Mouse (Mus musculus) T-helper 2 cell (primary cell): ENCODE results near the gene Tcte1.

Experiments
- in situ Hi-C: fragments of 300-600 bp; cut with MboI, MseI; formaldehyde crosslinking; loops from one replicate; pipeline ENCODE4 v1.15.1; 2025; ENCODE audit warnings: high pct_unique_total_duplicates

Tcte1 gene

DNA sequence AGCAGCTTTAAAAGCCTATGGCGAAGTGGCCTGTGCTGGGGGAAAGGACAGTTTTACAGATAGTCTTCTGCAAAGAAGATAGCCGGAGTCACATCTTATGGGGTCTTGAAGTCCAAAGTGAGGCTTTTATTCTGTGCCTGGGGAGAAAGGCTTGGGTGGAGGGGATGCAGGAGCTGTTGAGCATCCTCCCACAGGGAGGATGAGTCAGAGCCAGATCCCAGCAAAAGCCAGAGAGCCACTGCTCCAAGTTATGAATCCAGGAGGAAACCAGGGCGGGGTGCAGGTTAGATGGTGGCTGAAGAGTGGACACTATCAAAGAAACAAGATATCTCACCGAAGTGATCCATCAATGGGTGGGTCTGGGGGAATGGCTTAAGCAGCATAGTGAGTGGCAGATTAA, 11.5 kb upstream of the Tcte1 start:
- in situ Hi-C loops = no loop called here

DNA sequence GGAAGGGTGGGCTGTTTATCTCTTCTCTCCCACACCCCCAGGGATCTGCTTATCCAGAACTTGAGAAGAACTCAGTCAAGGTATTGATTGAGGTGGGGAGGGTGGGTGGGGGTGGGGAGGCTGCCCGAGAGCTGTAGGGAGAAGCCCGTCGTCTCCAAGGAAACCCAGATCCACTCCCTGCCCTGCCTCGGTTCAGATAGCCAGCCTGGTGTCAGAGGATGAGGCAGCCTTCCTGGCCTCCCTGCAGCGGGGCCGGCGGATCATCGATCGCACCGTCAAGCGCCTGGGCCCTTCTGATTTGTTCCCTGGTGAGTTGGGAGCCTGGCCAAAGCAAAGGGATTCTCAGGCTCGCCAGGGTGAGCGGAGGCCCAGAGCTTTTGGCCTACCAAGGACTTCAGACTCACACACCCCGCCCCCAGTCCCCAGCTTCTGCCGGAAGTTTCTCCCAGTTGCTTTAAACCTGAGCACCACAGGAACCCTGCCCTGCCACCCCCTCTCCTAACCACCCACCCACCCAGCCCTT, 8.0 kb upstream of the Tcte1 start:
- in situ Hi-C loops = no loop called here

DNA sequence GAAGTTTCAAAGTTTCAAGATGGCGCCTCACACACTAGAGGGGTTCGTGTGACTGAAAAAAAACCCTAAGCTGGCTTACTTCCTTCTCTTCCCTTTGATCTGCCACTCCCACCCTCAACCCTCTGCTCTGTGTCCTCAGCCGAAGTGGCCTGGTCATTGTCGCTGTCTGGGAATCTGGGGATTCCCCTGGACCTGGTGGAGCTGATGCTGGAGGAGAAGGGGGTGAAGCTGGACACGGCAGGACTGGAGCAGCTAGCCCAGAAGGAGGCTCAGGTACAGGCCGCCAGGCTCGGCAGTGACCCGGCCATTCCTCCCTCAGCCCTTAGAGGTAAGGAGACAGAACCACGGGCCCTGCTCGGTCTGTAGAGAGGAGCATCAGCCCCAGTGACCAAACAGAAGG, 7.4 kb upstream of the Tcte1 start:
- in situ Hi-C loops = no loop called here

DNA sequence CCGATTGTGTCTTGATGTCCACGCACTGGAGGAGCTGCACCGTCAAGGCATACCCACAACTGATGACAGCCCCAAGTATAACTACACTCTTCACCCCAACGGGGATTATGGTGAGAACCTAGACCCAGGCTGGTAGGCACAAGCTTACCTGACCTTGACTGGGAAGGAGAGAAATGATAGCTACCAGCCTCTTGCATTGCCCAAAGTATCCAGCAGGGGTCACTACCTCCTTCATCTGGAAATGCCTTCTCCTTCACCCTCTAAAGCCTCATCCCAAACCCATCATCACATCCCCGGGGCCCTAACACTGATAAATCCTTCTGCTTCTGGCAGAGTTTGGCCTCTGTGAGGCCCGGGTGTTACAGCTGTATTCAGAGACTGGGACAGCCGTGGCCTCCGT, 6.7 kb upstream of the Tcte1 start:
- in situ Hi-C loops = no loop called here

DNA sequence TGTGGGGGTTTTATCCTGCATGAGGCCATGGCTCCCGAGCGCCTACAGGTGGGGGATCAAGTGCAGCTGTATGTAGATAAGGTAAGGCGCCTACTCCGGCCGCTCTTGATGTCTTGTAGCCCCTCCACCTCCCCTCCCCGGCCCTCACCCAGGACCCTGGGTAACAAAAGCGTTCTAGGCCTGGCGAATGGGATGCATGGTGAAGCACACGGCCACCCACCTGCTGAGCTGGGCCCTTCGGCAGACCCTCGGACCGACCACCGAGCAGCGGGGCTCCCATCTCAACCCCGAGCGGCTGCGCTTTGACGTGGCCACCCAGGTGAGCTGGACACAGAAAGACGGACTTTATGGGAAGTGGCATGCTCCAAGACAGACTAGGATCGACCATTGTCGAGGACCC, 6.1 kb upstream of the Tcte1 start:
- in situ Hi-C loops = no loop called here

DNA sequence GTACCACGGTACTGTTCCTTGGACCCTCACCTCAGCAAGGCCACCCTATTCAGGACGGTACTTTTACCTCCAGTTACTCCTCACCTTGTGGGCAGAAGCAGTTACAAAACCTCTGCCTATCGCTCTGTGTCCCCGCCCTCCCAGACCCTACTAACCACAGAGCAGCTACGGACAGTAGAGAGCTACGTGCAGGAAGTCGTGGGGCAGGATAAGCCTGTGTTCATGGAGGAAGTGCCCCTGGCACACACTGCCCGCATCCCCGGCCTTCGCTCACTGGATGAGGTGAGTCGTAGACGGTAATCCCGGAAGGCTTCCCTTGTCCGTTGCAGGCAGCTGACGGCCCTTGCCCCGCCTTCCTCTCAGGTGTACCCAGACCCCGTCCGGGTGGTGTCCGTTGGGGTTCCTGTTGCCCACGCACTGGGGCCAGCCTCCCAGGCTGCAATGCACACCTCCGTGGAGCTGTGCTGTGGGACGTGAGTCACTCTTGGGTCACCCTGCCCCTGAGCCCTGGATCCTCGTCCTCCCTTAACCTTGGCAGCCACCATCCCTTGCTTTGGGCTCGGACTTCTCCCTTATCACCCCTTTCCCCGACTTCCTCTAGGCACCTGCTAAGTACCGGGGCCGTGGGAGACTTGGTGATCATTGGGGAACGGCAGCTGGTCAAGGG, 5.6 kb upstream of the Tcte1 start:
- in situ Hi-C loops = no loop called here

DNA sequence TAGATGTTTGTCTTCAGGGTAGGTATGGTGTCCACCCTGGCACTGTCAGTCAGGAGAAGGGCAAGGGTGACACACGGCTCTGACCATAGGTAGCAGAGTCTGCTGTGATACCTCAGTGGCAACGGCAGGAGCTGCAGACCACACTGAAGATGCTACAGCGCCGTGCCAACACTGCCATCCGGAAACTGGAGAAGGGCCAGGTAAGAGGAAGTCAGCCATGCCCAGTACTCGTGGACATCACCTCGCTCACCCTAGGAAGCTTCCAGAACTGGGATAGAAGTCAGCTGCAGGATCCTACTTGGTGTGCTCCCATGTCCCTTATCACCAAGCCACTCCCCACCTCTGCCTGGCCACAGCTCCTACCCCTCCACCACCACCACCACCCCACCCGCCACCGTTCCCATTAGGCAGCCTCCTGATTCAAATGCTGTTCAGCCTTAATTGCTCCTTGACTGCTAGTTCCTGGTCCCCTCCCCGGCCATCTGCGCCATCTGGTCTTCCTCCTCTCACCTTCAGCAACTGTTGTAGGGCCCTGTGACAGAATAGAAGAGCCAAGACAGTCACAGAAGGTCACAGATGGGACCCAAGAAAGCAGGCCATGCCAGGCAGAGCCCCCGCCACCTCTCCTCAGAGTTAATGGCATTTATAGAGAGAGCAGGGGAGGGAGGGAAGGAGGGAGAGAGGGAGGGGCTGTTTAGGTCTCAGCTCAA, 4.3 kb upstream of the Tcte1 start:
- in situ Hi-C loops = no loop called here

DNA sequence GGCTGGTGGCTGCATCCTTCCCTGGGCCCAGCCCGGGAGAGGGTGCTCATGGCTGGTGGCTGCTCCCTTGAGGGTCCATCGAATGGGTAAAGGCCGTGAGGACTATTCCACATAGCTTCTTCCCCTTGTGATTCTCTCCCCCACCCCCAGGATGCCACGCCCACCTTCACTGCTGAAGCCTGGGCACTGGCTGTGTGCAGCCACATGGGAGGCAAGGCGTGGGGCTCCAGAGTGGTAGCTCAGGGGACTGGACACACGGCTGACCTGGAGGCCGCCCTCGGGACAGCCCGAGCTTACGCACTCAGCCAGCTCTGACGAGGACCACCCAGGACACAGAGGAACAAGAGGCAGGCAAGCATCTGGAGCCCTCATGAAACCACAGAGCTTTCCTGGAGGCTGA, 3.1 kb upstream of the Tcte1 start:
- in situ Hi-C loops = no loop called here

DNA sequence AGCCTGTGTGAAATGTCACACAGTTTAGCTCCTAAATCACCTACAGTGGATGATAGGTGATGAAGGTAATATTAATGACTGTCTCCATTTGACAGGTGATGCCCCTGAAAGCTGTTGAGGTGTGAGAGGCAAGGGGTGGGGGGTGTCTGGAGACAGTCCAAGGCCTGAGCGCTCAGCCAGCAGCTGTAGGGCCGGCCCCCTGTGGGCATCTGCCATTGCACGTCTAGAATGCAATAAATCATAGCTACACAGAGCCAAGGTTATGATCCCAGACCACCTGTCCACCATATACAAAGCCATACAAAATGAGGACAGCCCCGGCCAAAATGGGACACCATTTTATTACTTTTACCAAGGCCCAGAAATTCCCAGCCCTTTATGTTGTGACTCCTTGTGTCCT, 1.7 kb downstream of the Tcte1 start:
- in situ Hi-C loops = no loop called here

DNA sequence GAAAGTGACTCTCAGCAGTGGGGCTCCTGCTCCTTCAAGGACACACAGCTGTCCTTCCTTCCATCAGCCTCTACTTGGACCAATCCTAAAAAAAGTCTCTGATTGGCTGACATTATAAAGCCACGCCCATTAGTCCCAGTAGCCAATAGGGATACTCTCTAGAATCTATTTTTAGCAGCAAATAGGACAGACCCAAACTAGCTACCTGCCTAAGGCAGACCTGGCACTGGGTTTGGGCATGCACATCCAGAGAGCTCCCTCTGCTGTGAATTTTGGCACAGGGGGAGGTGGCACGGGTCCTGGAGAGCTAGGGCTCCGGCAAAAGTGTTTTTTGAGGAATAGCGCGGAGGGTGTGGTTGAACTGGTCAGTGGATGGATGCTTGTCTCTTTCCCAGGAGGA, 3.3 kb downstream of the Tcte1 start:
- in situ Hi-C loops = no loop called here

DNA sequence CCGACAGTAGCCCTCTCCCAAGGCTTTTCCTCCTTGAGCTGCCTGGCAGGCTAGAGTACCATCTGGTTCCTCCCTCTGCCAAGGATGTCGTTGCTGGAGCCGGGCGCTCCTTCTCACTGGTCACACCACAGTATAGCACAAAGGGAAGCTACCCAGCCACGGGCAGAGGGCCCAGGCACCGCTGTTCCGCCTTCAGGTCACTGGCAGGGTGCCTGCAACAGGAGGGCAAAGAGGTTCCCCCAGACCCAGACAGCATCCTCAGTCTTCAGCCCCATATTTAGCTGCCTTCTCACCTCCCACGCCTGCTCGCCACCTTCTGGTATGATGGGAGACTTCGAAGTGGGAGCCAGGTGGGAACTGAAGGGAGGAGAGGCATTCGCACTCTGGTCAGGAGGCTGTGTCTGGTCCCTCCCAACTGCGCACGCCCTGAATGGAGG, 7.1 kb downstream of the Tcte1 start:
- in situ Hi-C loops = no loop called here

DNA sequence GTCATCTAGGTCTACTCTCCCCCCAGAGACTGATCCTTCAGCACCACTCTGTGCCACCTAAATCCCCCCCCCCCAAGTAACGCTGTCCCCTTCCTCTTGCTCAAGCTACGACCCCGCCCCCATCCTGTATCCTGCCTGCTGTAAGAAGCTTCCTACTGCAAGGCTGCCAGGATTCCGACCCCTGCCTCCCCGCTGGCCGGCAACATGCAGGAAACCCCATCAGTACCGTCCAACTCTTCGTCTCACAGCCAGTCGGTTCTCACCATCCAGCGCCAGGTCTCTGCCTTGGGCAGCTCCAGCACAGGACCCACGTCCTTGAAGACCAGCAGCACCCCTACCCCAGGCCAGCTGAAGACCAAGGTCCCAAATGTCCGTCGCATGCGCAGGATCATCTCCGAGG, 9.7 kb downstream of the Tcte1 start:
- in situ Hi-C loops = no loop called here

DNA sequence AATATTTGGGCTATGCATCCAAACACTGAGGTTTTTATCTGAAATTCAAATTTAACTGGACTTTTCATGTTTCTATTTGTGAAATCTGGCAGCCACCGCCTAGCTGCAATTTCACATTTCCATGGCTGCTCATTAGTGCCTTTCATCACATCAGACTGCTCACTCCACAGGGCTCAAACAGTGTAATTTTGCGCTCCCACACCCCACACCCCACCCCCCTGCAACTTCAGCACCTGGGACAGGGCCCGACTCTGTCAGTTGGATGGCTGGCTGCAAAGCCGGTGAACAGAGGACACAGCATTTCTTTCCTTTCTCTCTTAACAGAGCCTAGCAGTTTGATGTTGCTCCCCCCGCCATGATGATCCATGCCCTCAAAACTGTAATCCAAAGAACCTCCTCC, 13.0 kb downstream of the Tcte1 start:
- in situ Hi-C loops = no loop called here

DNA sequence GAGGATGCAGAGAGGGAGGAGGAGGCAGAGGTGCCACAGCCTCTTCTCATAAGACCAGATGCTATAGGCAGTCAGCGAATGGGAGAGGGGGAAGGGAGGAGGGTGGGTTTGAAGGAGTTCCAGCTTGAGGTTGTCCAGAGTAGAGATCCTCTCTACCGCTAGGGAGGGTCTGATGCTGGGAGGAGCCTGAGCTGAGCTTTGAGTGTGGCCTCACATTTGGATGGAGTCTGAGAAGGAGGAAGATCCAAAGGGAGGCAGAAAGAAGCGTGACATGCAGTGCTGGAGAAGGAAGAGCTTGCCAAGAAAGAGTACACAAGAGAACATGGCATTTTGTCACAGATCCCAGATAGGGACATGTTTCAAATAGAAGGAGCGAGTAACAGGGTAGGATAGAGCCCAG, 15.2 kb downstream of the Tcte1 start:
- in situ Hi-C loops = no loop called here

DNA sequence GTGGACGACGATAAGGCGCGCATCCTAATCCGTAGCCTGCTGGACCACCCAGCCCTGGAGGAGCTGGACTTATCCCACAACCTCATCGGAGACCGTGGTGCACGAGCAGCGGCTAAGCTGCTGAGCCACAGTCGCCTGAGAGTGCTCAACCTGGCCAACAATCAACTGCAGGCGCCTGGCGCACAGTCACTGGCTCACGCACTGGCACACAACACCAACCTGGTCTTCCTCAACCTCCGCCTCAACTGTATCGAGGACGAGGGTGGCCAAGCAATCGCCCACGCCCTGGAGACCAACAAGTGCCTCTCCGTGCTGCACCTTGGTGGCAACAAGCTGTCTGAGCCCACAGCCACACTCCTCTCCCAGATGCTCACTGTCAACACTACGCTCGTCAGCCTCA, 16.4 kb downstream of the Tcte1 start:
- in situ Hi-C loops = no loop called here

DNA sequence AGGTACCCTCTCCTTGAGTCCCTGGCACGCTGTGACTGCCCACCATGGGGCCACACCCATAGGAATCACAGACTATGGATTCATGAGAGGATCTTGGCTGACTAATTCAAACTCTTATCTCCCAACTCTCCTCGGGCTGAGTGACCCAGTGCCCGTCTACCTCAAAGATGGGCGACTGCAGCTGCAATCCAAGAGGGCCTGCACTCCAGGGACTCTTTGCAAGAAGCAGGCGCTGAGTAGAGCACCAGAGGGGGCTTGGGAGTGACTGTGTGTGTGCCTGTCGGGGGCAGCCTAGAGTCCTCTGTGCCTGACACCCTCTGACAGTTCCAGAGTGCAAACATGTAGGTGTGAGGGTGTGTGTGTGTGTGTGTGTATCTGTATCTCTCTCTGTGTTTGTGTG, 18.9 kb downstream of the Tcte1 start:
- in situ Hi-C loops = no loop called here

DNA sequence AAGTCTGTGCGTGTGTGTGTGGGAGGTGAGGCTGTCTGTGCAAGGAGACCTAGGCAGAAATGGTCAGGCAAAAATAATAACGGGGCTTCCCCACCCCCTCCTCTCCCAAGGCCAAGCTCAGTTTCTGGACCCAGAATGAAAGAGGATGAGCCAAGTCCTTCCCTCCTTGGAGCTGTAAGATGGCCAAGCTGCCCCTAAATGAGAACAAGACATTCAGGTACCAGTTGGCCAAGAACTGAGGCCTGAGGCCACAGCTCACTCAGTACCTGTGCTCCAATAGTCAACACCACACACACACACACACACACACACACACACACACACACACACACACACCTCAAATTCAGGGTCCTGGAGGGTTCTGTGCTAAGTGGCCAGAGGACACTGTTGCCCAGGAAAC, 19.5 kb downstream of the Tcte1 start:
- in situ Hi-C loops = no loop called here

DNA sequence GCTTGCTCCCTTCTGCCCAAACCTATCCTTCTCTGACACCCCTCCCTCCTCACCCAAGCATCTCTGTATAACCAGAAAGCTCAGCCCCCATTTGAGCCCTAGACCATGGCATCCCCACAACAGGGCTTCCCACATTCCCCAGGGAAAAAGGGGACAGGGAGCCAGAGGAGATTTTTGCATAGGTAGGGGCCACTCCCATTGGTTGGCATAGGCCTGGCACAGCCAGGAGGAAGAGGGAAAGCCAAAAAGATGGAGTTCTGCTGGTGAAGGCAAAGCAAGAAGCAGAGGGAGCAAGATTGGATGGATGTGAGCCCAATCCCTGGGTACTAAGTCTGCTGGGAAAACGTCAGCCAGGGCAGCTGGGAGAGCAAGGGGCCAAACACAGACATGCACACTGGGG, 19.9 kb downstream of the Tcte1 start:
- in situ Hi-C loops = no loop called here

DNA sequence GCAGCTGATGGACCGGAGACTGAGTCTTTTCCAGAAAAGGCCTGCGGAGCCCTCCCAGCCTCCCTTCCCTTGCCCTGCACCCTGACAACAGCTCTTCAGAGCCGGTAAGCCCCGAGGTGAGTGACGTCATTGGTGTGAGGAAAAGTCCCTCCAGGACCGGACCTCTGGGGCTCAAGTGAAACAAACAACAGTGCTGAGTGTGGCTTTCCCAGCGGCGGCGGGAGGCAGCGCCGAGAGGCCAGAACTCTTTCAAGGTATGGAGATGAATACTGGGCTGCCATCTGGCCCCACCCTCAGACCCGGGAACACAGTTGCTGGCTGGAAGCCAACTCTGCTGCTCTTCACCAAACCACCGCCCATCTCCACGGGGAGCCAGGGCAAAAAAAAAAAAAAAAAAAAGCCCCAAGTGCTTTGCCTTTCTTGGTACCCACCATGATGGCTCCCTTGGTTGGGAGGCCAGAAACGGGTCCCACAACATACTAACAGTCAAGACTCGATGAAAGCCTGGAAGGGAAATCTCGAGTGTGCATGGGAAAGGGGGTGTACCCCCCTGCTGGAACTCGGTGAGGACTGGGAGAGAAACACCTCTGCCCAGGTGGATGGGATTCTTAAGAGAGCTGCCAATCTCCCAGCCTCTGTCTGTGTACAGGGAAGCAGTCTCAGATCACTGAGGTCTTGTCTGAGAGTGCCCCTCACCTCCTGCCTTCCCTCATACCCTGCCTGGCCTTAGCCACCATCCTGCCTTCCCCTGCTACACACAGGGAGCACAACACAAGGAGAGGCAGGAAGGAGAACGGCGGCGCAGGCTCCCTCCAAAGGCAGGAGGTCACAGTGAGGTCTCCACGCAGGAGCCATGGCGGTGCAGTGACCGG, 21.0 kb downstream of the Tcte1 start:
- in situ Hi-C loops = no loop called here

DNA sequence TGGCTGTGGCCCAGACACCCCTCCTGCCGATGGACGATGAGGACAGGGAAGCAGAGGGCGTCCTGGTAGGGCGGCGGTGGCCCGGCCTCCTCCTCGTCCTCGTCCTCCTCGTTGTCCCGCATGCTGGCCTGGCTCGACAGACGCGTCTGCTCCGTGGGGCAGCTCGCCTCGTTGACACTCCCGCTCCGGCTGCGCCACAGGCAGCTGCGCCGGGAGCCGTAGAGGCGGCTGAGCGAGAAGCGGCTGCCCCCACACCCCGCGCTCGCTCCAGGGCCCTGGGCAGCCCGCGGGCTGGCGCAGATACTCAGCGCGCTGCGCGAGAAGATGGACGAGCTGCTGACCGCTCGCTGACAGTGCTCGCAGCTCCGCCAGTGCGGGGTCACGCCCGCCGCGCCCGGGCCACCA, 21.6 kb downstream of the Tcte1 start:
- in situ Hi-C loops = no loop called here

DNA sequence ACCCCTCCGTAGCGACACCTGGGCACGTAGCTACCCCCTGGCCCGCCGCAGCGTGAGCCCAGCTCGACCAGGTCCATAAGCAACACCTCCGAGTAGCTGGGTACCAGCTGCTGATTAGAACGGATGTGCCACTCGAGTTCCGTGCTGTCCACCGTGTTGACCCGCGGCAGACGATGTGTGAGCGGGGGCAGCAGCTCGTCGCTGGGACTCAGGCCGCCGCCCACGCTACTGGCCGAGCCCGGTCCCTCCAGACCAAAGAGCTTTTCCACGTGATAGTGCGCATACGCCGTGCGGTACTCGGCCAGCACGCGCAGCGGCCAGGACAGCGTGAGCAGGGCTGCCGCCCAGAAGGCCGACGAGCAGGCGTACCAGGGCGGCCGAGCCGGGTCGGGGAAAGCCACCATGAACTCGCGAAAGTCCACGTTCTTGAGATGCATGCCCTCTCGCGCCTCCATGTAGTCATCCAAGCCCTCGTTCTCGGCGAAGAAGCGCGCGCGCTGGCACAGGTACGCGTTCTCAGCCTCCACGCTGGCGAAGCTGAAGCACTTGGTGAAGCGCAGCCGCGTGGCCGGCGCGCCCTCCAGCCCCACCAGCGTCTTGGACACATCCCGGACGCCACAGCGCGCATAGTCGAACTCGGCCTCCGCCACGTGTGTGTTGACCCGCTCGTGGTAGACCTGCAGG, 22.2 kb downstream of the Tcte1 start:
- in situ Hi-C loops = no loop called here

DNA sequence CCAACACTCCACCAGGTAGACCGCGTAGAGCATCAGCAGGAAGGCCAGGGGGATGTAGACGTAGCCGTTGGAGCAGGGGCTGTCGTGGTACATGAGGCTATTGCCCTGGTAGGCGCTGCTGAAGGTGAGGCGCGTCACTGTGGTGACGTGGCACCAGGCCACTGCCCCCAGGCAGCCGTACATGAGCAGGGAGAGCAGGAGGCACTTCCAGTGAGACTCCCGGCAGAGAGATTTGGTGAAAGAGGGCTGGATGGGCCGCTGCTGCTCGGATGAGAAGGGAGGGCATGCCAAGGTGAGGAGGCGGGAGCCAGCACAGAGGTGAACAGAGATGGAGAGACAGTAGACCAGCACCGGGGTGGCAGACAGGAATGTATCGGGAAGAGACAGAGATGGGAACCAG, 23.7 kb downstream of the Tcte1 start:
- in situ Hi-C loops = no loop called here
